Mouse (Mus musculus): ENCODE results near the gene Spic.

DNA sequence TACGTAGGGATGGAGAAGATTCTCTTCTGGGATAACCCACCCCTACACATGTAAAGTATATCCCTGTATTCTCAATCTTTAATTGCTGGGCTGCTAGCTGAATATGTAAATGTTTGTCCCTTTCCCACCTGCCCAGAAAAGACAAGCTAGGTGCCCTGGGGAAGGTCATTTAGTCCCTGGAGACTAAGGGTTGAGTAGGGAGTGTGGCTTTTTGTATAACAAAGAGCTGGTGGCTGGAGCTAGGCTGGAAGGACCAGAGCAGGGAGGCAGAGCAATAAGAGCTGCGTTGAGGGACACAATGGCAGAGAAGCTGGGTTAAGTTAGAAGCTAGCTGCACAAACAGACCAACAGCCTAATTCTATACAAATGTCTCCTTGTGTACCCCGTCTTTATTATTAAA is 58.6 kb downstream of the Spic start:
- TF ChIP-seq POLR2A (IDR thresholded peaks at IDR 0.05; ENCODE audit: low read depth, low read length) (no peak), CTCF (IDR thresholded peaks at IDR 0.05; ENCODE audit: extremely low read depth, insufficient read length, insufficient replicate concordance, low read depth, low read length) (no peak)

Data from small intestine, adult 2 months (tissue).